Mouse (Mus musculus) spleen, adult 2 months (tissue): ENCODE results near the gene Herpud1. TPM values are rescaled to one million over a fixed set of nuclear protein-coding genes. Genes with fewer than 3 reads are reported as not detected.

Experiments used
- DNase-seq, 2 experiments: peaks; one replicate each; pipeline versions ENCODE4 v3.0.0 to v3.0.0-alpha.2; 2012 to 2021; ENCODE audit warnings: low spot score in 2 of 2, low read depth in 1 of 2
- H3K27ac ChIP-seq: fragments of 200-500 bp; 2 replicates; pipeline ENCODE4 v1.5.1; 2012; ENCODE audit warnings: low read length, inconsistent platforms; ENCODE audit not compliant: insufficient read depth
- H3K27me3 ChIP-seq: fragments of 200-500 bp; 2 replicates; pipeline ENCODE4 v1.6.1; 2012; ENCODE audit warnings: mild to moderate bottlenecking, moderate library complexity, low read length, inconsistent platforms; ENCODE audit not compliant: control insufficient read depth, insufficient read depth
- H3K36me3 ChIP-seq: fragments of 200-500 bp; 2 replicates; pipeline ENCODE4 v1.6.1; 2012; ENCODE audit warnings: mild to moderate bottlenecking, low read length, inconsistent platforms; ENCODE audit not compliant: control insufficient read depth, insufficient read depth
- H3K4me1 ChIP-seq: fragments of 200-500 bp; 2 replicates; pipeline ENCODE4 v1.6.1; 2011; ENCODE audit warnings: inconsistent platforms; ENCODE audit not compliant: control insufficient read depth, insufficient read depth, insufficient read length
- H3K4me3 ChIP-seq: fragments of 200-500 bp; 2 replicates; pipeline ENCODE4 v1.5.1; 2011; ENCODE audit warnings: mild to moderate bottlenecking, inconsistent platforms; ENCODE audit not compliant: insufficient read depth, insufficient read length; ENCODE audit errors: extremely low read depth
- CTCF ChIP-seq: fragments of 200-500 bp; IDR thresholded peaks from 2 replicates; pipeline ENCODE4 v1.5.1; 2011; ENCODE audit warnings: mild to moderate bottlenecking, inconsistent platforms; ENCODE audit not compliant: insufficient read depth, insufficient read length, insufficient replicate concordance; ENCODE audit errors: extremely low read depth
- POLR2A ChIP-seq: fragments of 200-500 bp; IDR thresholded peaks from 2 replicates; pipeline ENCODE4 v1.6.1; 2011; ENCODE audit warnings: low read depth, low read length, inconsistent platforms
- WGBS: fragments of 180-500 bp; shearing (Covaris S2); methylation state at CpG from one replicate; pipeline ENCODE4 v1.1.7; 2018; 5-methylcytosine and 5-hydroxymethylcytosine counted together
- polyA plus RNA-seq: library from polyadenylated mRNA; depleted of rRNA; stranded (reverse); fragments of >200 nt; gene quantifications from 2 replicates; pipeline ENCODE4 v1.2.3, GENCODE M21; 2012

Herpud1 gene
- polyA plus RNA-seq, 1 experiment = 198 TPM

- Histone ChIP-seq H3K4me3 (no peak overlapping the region), H3K36me3 (no peaks in the 10 kb centered on the region), H3K4me1 (peaks cover 23% of the 10 kb centered on the region), H3K27me3 (no peaks in the 10 kb centered on the region), H3K27ac (peak overlapping the region; percentile 88)
- TF ChIP-seq CTCF (no peak), POLR2A (no peak)
- WGBS = 15% methylated on average over 6 of the region's 6 CpGs
- peak in 1 of 2 experiments; percentile 48 for DNase-seq
Measured at GRCm38 (mm10) chr8:94413509-94413908, 27.3 kb downstream of the Herpud1 start.

GRCm38 (mm10) chr8:94415218-94415617 lies 29.0 kb downstream of the Herpud1 start:
- Histone ChIP-seq H3K4me3 (no peak overlapping the region), H3K36me3 (no peaks in the 10 kb centered on the region), H3K27ac (peak overlapping the region; percentile 41; the same call in 1 of the 2 replicates), H3K27me3 (no peaks in the 10 kb centered on the region), H3K4me1 (peaks cover 21% of the 10 kb centered on the region)
- 61% methylated on average over 2 of the region's 2 CpGs for WGBS
- DNase-seq = no peak
- TF ChIP-seq CTCF (no peak), POLR2A (no peak)

- no peaks in the 10 kb centered on the region for H3K36me3 ChIP-seq
- DNase-seq = no peak
- no peak overlapping the region for H3K4me3 ChIP-seq
- WGBS = 34% methylated on average over 9 of the region's 9 CpGs
- TF ChIP-seq CTCF (no peak), POLR2A (no peak)
- peak overlapping the region; percentile 19 for H3K27ac ChIP-seq
- no peaks in the 10 kb centered on the region for H3K27me3 ChIP-seq
- H3K4me1 ChIP-seq = peaks cover 16% of the 10 kb centered on the region
Measured at GRCm38 (mm10) chr8:94418017-94418416, 31.8 kb downstream of the Herpud1 start.

- 72% methylated on average over 4 of the region's 4 CpGs for WGBS
- no peak overlapping the region for H3K4me3 ChIP-seq
- H3K27ac ChIP-seq = no peak overlapping the region
- H3K27me3 ChIP-seq = no peaks in the 10 kb centered on the region
- no peak for TF ChIP-seq POLR2A
- TF ChIP-seq CTCF = no peak
- peaks cover 14% of the 10 kb centered on the region for H3K4me1 ChIP-seq
- no peaks in the 10 kb centered on the region for H3K36me3 ChIP-seq
- no peak for DNase-seq
Measured at GRCm38 (mm10) chr8:94422270-94422669, 36.0 kb downstream of the Herpud1 start.

GRCm38 (mm10) chr8:94427953-94428352 lies 41.7 kb downstream of the Herpud1 start:
- WGBS = 73% methylated on average over 10 of the region's 10 CpGs
- H3K27ac ChIP-seq = 0 out of 2 replicates have a peak overlapping the region, but pooled peaks have one; percentile 10
- H3K27me3 ChIP-seq = no peaks in the 10 kb centered on the region
- H3K36me3 ChIP-seq = no peaks in the 10 kb centered on the region
- peaks cover 7% of the 10 kb centered on the region; the same call in 1 of the 2 replicates for H3K4me1 ChIP-seq
- no peak overlapping the region for H3K4me3 ChIP-seq
- no peak for DNase-seq
- no peak for TF ChIP-seq POLR2A
- no peak for TF ChIP-seq CTCF

- H3K4me1 ChIP-seq = peaks cover 11% of the 10 kb centered on the region; the same call in 1 of the 2 replicates
- no peak overlapping the region for H3K27ac ChIP-seq
- H3K27me3 ChIP-seq = no peaks in the 10 kb centered on the region
- no peaks in the 10 kb centered on the region for H3K36me3 ChIP-seq
- H3K4me3 ChIP-seq = no peak overlapping the region
- TF ChIP-seq POLR2A (no peak), CTCF (no peak)
- WGBS = 72% methylated on average over 4 of the region's 4 CpGs
- no peak for DNase-seq
Measured at GRCm38 (mm10) chr8:94428420-94428819, 42.2 kb downstream of the Herpud1 start.

GRCm38 (mm10) chr8:94429376-94429775 lies 43.1 kb downstream of the Herpud1 start:
- H3K36me3 ChIP-seq = no peaks in the 10 kb centered on the region
- H3K4me3 ChIP-seq = no peak overlapping the region
- no peaks in the 10 kb centered on the region for H3K27me3 ChIP-seq
- DNase-seq = no peak
- H3K4me1 ChIP-seq = peaks cover 14% of the 10 kb centered on the region; the same call in 1 of the 2 replicates
- TF ChIP-seq CTCF (no peak), POLR2A (no peak)
- WGBS = 75% methylated on average over 7 of the region's 7 CpGs
- H3K27ac ChIP-seq = no peak overlapping the region
